Mouse (Mus musculus): ENCODE measurements at regions not wholly inside any gene's neighbourhood (a gene's known extent, or its start where the extent isn't known, plus 50 kb on each side); places are given as distances from the start of the nearest gene placed in this dataset.
A peak's percentile ranks its signal among the peaks of the same experiment; 100 is the strongest.

- Histone ChIP-seq H3K27ac (ENCODE audit: insufficient read depth, low read length) (no peak overlapping the region), H3K4me1 (ENCODE audit: control insufficient read depth, insufficient read depth, low read length) (peaks cover under 1% of the 10 kb centered on the region; the same call in 1 of the 2 replicates), H3K4me3 (ENCODE audit: insufficient read depth, low read length) (no peak overlapping the region)
- TF ChIP-seq POLR2A (IDR thresholded peaks at IDR 0.05; ENCODE audit: extremely low read depth, insufficient read depth, low read length): no peak
- TF ChIP-seq CTCF (IDR thresholded peaks at IDR 0.05; ENCODE audit: extremely low read depth, insufficient read depth, low read length): no peak
Measured at GRCm38 (mm10) chr11:57958233-57958632, 50.6 kb upstream of the Larp1 start.

- TF ChIP-seq POLR2A (IDR thresholded peaks at IDR 0.05; ENCODE audit: extremely low read depth, insufficient read depth, low read length) (no peak), CTCF (IDR thresholded peaks at IDR 0.05; ENCODE audit: extremely low read depth, insufficient read depth, low read length) (no peak)
- no peaks in the 10 kb centered on the region for H3K4me1 ChIP-seq (ENCODE audit: control insufficient read depth, insufficient read depth, low read length)
- H3K4me3 ChIP-seq (ENCODE audit: insufficient read depth, low read length): no peak overlapping the region
- H3K27ac ChIP-seq (ENCODE audit: insufficient read depth, low read length): no peak overlapping the region
Measured at GRCm38 (mm10) chr11:57956909-57957308, 52.0 kb upstream of the Larp1 start.

- TF ChIP-seq CTCF (IDR thresholded peaks at IDR 0.05; ENCODE audit: extremely low read depth, insufficient read depth, low read length): no peak
- TF ChIP-seq POLR2A (IDR thresholded peaks at IDR 0.05; ENCODE audit: extremely low read depth, insufficient read depth, low read length): no peak
- Histone ChIP-seq H3K4me3 (ENCODE audit: insufficient read depth, low read length) (no peak overlapping the region), H3K27ac (ENCODE audit: insufficient read depth, low read length) (no peak overlapping the region), H3K4me1 (ENCODE audit: control insufficient read depth, insufficient read depth, low read length) (no peaks in the 10 kb centered on the region)
Measured at GRCm38 (mm10) chr11:57956076-57956475, 52.8 kb upstream of the Larp1 start.

- TF ChIP-seq POLR2A (IDR thresholded peaks at IDR 0.05; ENCODE audit: extremely low read depth, insufficient read depth, low read length): no peak
- no peak for TF ChIP-seq CTCF (IDR thresholded peaks at IDR 0.05; ENCODE audit: extremely low read depth, insufficient read depth, low read length)
- H3K27ac ChIP-seq (ENCODE audit: insufficient read depth, low read length): no peak overlapping the region
- H3K4me1 ChIP-seq (ENCODE audit: control insufficient read depth, insufficient read depth, low read length): no peaks in the 10 kb centered on the region
- H3K4me3 ChIP-seq (ENCODE audit: insufficient read depth, low read length): no peak overlapping the region
Measured at GRCm38 (mm10) chr11:57955476-57955875, 53.4 kb upstream of the Larp1 start.

GRCm38 (mm10) chr11:57954510-57955184 lies 54.2 kb upstream of the Larp1 start:
- no peak overlapping the region for H3K27ac ChIP-seq (ENCODE audit: insufficient read depth, low read length)
- TF ChIP-seq CTCF (IDR thresholded peaks at IDR 0.05; ENCODE audit: extremely low read depth, insufficient read depth, low read length) (no peak), POLR2A (IDR thresholded peaks at IDR 0.05; ENCODE audit: extremely low read depth, insufficient read depth, low read length) (no peak)
- H3K4me3 ChIP-seq (ENCODE audit: insufficient read depth, low read length): no peak overlapping the region
- no peaks in the 10 kb centered on the region for H3K4me1 ChIP-seq (ENCODE audit: control insufficient read depth, insufficient read depth, low read length)

- H3K27ac ChIP-seq (ENCODE audit: insufficient read depth, low read length): no peak overlapping the region
- no peak overlapping the region for H3K4me3 ChIP-seq (ENCODE audit: insufficient read depth, low read length)
- TF ChIP-seq POLR2A (IDR thresholded peaks at IDR 0.05; ENCODE audit: extremely low read depth, insufficient read depth, low read length) (no peak), CTCF (IDR thresholded peaks at IDR 0.05; ENCODE audit: extremely low read depth, insufficient read depth, low read length) (no peak)
- no peaks in the 10 kb centered on the region for H3K4me1 ChIP-seq (ENCODE audit: control insufficient read depth, insufficient read depth, low read length)
Measured at GRCm38 (mm10) chr11:57953694-57954093, 55.2 kb upstream of the Larp1 start.

- H3K4me3 ChIP-seq (ENCODE audit: insufficient read depth, low read length): no peak overlapping the region
- no peaks in the 10 kb centered on the region for H3K4me1 ChIP-seq (ENCODE audit: control insufficient read depth, insufficient read depth, low read length)
- no peak overlapping the region for H3K27ac ChIP-seq (ENCODE audit: insufficient read depth, low read length)
- TF ChIP-seq POLR2A (IDR thresholded peaks at IDR 0.05; ENCODE audit: extremely low read depth, insufficient read depth, low read length): no peak
- TF ChIP-seq CTCF (IDR thresholded peaks at IDR 0.05; ENCODE audit: extremely low read depth, insufficient read depth, low read length): no peak
Measured at GRCm38 (mm10) chr11:57952619-57953018, 56.2 kb upstream of the Larp1 start.

GRCm38 (mm10) chr11:57951541-57952326 lies 57.1 kb upstream of the Larp1 start:
- TF ChIP-seq CTCF (IDR thresholded peaks at IDR 0.05; ENCODE audit: extremely low read depth, insufficient read depth, low read length): no peak
- no peak for TF ChIP-seq POLR2A (IDR thresholded peaks at IDR 0.05; ENCODE audit: extremely low read depth, insufficient read depth, low read length)
- H3K4me3 ChIP-seq (ENCODE audit: insufficient read depth, low read length): no peak overlapping the region
- no peaks in the 10 kb centered on the region for H3K4me1 ChIP-seq (ENCODE audit: control insufficient read depth, insufficient read depth, low read length)
- H3K27ac ChIP-seq (ENCODE audit: insufficient read depth, low read length): no peak overlapping the region

GRCm38 (mm10) chr11:57950989-57951388 lies 57.9 kb upstream of the Larp1 start:
- TF ChIP-seq CTCF (IDR thresholded peaks at IDR 0.05; ENCODE audit: extremely low read depth, insufficient read depth, low read length) (peak; percentile 78), POLR2A (IDR thresholded peaks at IDR 0.05; ENCODE audit: extremely low read depth, insufficient read depth, low read length) (no peak)
- Histone ChIP-seq H3K4me3 (ENCODE audit: insufficient read depth, low read length) (no peak overlapping the region), H3K4me1 (ENCODE audit: control insufficient read depth, insufficient read depth, low read length) (no peaks in the 10 kb centered on the region), H3K27ac (ENCODE audit: insufficient read depth, low read length) (no peak overlapping the region)

GRCm38 (mm10) chr11:57949067-57949466 lies 59.8 kb upstream of the Larp1 start:
- Histone ChIP-seq H3K4me1 (ENCODE audit: control insufficient read depth, insufficient read depth, low read length) (no peaks in the 10 kb centered on the region), H3K27ac (ENCODE audit: insufficient read depth, low read length) (no peak overlapping the region), H3K4me3 (ENCODE audit: insufficient read depth, low read length) (no peak overlapping the region)
- TF ChIP-seq POLR2A (IDR thresholded peaks at IDR 0.05; ENCODE audit: extremely low read depth, insufficient read depth, low read length) (no peak), CTCF (IDR thresholded peaks at IDR 0.05; ENCODE audit: extremely low read depth, insufficient read depth, low read length) (no peak)
